ENCODE assay signal across 9 mouse cellular contexts in genomic region chr2:119108554-119108953, GRCm38 (mm10). TPM values are rescaled to one million over a fixed set of nuclear protein-coding genes. Genes with fewer than 3 reads are reported as not detected.
DNase-seq lines count a peak whose midpoint lies in the region; ATAC-seq and TF ChIP-seq lines count a peak whose summit lies in the region.
"Had no signal": no experiment of that assay in that cellular context is flagged by ENCODE, and none has a peak within 500 bp of the region (broad histone marks: within the 10 kb centered on the region; RNA-seq: fewer than 3 reads in every experiment).

No protein-coding gene starts in this region.

- 53% methylated on average over 4 of the region's 4 CpGs for WGBS in lung, postnatal 0 days
- 69% methylated on average over 4 of the region's 4 CpGs for WGBS in forebrain, embryonic 12.5 days

- no peak for TF ChIP-seq EP300 in lung, postnatal 0 days (IDR thresholded peaks at IDR 0.05)

- no peaks in the 10 kb centered on the region for H3K36me3 ChIP-seq in lung, postnatal 0 days (ENCODE audit: insufficient read depth, low read length)
- peaks cover 14% of the 10 kb centered on the region for H3K36me3 ChIP-seq in forebrain, embryonic 12.5 days (replicated peaks)

- ATAC-seq in CD4-positive, CD25-positive, alpha-beta regulatory T cell, adult 4 months, result no peak
- ATAC-seq in lung, postnatal 0 days, result no peak
- no peak for ATAC-seq in forebrain, embryonic 12.5 days (ENCODE audit: low FRiP score)

- H3K27me3 ChIP-seq in lung, postnatal 0 days (replicated peaks; ENCODE audit: insufficient read depth, low read length), result no peaks in the 10 kb centered on the region
- H3K27me3 ChIP-seq in forebrain, embryonic 12.5 days, result no peaks in the 10 kb centered on the region
- H3K27me3 ChIP-seq: embryonic facial prominence, embryonic 15.5 days had no signal

- no peak overlapping the region for H3K9ac ChIP-seq in lung, postnatal 0 days (replicated peaks; ENCODE audit: low read depth)
- no peak overlapping the region for H3K9ac ChIP-seq in forebrain, embryonic 12.5 days
- H3K9ac ChIP-seq: embryonic facial prominence, embryonic 15.5 days had no signal

- no peak overlapping the region for H3K4me3 ChIP-seq in lung, postnatal 0 days (ENCODE audit: low read depth, low read length)
- H3K4me3 ChIP-seq in forebrain, embryonic 12.5 days (replicated peaks), result no peak overlapping the region
- H3K4me3 ChIP-seq: embryonic facial prominence, embryonic 15.5 days had no signal

- H3K27ac ChIP-seq in lung, postnatal 0 days (ENCODE audit: low read length), result no peak overlapping the region
- H3K27ac ChIP-seq in forebrain, embryonic 12.5 days, result no peak overlapping the region
- H3K27ac ChIP-seq: embryonic facial prominence, embryonic 15.5 days had no signal

- no peak for TF ChIP-seq CTCF in lung, postnatal 0 days (IDR thresholded peaks at IDR 0.05)

- H3K4me1 ChIP-seq in lung, postnatal 0 days (ENCODE audit: insufficient read depth, low read depth, low read length), result no peaks in the 10 kb centered on the region
- peaks cover 11% of the 10 kb centered on the region for H3K4me1 ChIP-seq in forebrain, embryonic 12.5 days

- DNase-seq in CD4-positive, CD25-positive, alpha-beta regulatory T cell, adult 2 months (ENCODE audit: low read depth, low spot score), result peak; percentile 27
- DNase-seq in NIH3T3 (ENCODE audit: low read depth), result peak; percentile 41
- peak; percentile 34 for DNase-seq in forelimb bud, embryonic 11.5 days (ENCODE audit: low read depth, low spot score)
- DNase-seq in lung, postnatal 0 days (ENCODE audit: low spot score), result peak; percentile 27
- DNase-seq in cerebellum, adult 9-11 months, result no peak
- no peak for DNase-seq in cerebellum, postnatal 25 days

- H3K9me3 ChIP-seq in lung, postnatal 0 days (ENCODE audit: low read length), result no peaks in the 10 kb centered on the region
- no peaks in the 10 kb centered on the region for H3K9me3 ChIP-seq in forebrain, embryonic 12.5 days
- H3K9me3 ChIP-seq: embryonic facial prominence, embryonic 15.5 days had no signal

- H3K4me2 ChIP-seq in lung, postnatal 0 days (replicated peaks; ENCODE audit: low read depth, low read length), result no peak overlapping the region
- no peak overlapping the region for H3K4me2 ChIP-seq in forebrain, embryonic 12.5 days
- H3K4me2 ChIP-seq: embryonic facial prominence, embryonic 15.5 days had no signal

RNA-seq across cellular contexts. Expression of gene Rad51, which starts 4.0 kb away (rescaled TPM):
- polyA plus RNA-seq in CD4-positive, CD25-positive, alpha-beta regulatory T cell, adult 4 months (2017; shearing (Covaris generic)), result 1 to 10 TPM; 3.6 to 4.6 TPM
- polyA plus RNA-seq in lung, postnatal 0 days (2015; fragmentation: Nextera tagmentation; extraction: Ambion mirVana), result 4.2 and 5.1 TPM in 2 replicates
- polyA plus RNA-seq in forebrain, embryonic 12.5 days (2016; fragmentation: Nextera tagmentation; extraction: Ambion mirVana), result 66.5 and 67.6 TPM in 2 replicates

RNA-seq across cellular contexts. Expression of gene Rmdn3, which starts 48.3 kb away (rescaled TPM):
- 10 to 100 TPM; 15.9 to 20.8 TPM for polyA plus RNA-seq in CD4-positive, CD25-positive, alpha-beta regulatory T cell, adult 4 months (2017; shearing (Covaris generic))
- 28.2 and 28.4 TPM in 2 replicates for polyA plus RNA-seq in lung, postnatal 0 days (2015; fragmentation: Nextera tagmentation; extraction: Ambion mirVana)
- 43.6 and 48.7 TPM in 2 replicates for polyA plus RNA-seq in forebrain, embryonic 12.5 days (2016; fragmentation: Nextera tagmentation; extraction: Ambion mirVana)

RNA-seq across cellular contexts. Expression of gene Gchfr, which starts 59.0 kb away (rescaled TPM):
- not detected for polyA plus RNA-seq in CD4-positive, CD25-positive, alpha-beta regulatory T cell, adult 4 months (2017; shearing (Covaris generic))
- polyA plus RNA-seq in lung, postnatal 0 days (2015; fragmentation: Nextera tagmentation; extraction: Ambion mirVana), result 13.9 and 14.2 TPM in 2 replicates
- 2.2 and 2.3 TPM in 2 replicates for polyA plus RNA-seq in forebrain, embryonic 12.5 days (2016; fragmentation: Nextera tagmentation; extraction: Ambion mirVana)

Comparison
In these comparisons a context has a peak if more than half of its experiments do, and no peak if none do; other contexts are left out.
1. DNase-seq: peak in CD4-positive, CD25-positive, alpha-beta regulatory T cell, adult 2 months (single experiment), NIH3T3 (single experiment), forelimb bud, embryonic 11.5 days (single experiment) and lung, postnatal 0 days (single experiment); none in cerebellum, adult 9-11 months (single experiment) and cerebellum, postnatal 25 days (0 of 2).
2. RNA of gene Rad51, which starts 4.0 kb away (polyA plus RNA-seq): 66.5 to 67.6 TPM in forebrain, embryonic 12.5 days; 3.6 to 4.6 TPM in CD4-positive, CD25-positive, alpha-beta regulatory T cell, adult 4 months and 4.2 to 5.1 TPM in lung, postnatal 0 days; every median in the first group is over 10 times any median in the second.